Mouse (Mus musculus) heart, embryonic 16.5 days (tissue): ENCODE results near the gene Plxna1. TPM values are rescaled to one million over a fixed set of nuclear protein-coding genes. Genes with fewer than 3 reads are reported as not detected.

ENCODE experiments used
- polyA plus RNA-seq: library from polyadenylated mRNA; unstranded; fragments of >200 nt; fragmentation: Nextera tagmentation; extraction: Ambion mirVana; gene quantifications from 2 replicates; pipeline ENCODE4 v1.2.1, GENCODE M21; 2015

Plxna1 gene
- polyA plus RNA-seq, 1 experiment from 2014 or later, result 7.5 TPM

Other genes starting within 250 kb of the Plxna1 start
- gene Chchd6, start 233.0 kb upstream of the Plxna1 start, polyA plus RNA-seq, result 58.1 TPM in 2 replicates